Mouse (Mus musculus) embryo, embryonic 10.5 days (tissue): ENCODE measurements around the gene Tlr2.
"Not testable (repeated sequence)": the region's sequence is repeated elsewhere in the genome, so short reads cannot be mapped to it uniquely, and the experiment has no call there.

Source experiments
- DNase-seq: peaks from one replicate; pipeline ENCODE4 v3.0.0-alpha.2; 2015; ENCODE audit warnings: low spot score

The Tlr2 gene

DNA sequence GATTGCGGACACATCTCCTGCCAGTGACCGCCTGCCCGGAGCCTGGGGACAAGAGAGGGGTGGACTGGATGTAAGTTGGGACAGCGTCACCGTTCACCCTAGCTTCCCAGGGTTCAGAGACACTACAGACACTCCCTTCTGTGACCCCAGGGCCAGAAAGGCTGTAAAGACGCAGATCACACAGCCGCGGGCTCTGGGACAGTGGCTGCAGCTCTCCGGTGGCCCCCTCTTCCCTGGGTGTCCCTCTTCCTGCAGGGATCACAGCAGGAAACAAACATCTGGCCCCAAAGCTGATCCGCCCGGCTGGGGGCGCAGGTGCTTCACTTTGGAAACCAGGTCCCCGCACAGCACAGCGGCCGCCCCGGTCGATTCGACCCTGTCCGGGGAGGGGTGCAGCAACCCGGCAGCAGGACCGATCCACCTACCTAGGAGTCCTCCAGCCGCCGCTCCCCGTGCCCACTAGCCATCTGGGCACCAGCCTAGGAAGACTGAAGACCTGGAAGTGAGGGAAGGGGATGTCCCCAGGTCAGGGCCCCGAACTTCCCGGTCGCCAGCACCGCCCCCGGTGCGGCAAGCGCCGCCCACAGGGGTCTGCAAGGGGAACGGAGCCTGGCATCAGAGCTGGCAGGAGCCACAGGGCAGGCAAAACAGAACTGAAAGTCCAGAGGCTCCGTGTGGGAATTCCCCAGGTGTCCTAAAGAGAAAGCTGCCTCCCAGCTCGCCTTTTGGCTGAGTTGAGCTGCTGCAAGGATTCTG is at the start of gene Tlr2:
Tlr2 (minus strand) TSS at position 673 of the 756 bp plus-strand sequence.
- peak; percentile 68 for DNase-seq

DNA sequence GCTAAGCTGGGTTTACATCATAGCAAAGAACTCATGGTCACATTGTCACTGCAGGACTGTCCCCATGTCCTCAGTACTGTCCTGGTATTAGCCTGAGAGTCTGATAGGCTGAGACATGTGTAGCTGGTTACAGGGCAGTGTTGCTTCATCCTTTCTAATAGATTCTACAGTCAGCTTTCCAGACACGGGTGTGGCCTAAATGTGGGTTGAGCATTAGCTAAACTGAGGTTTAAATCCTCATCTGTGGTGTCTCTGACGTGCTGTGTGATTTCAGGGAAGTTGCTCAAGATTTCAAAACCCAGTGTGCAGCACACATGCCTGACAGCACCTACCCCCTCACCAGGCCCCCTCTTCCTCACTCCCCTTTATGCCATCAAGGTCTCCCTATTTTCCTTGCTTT is 43.6 kb upstream of the Tlr2 start:
- DNase-seq: no peak

DNA sequence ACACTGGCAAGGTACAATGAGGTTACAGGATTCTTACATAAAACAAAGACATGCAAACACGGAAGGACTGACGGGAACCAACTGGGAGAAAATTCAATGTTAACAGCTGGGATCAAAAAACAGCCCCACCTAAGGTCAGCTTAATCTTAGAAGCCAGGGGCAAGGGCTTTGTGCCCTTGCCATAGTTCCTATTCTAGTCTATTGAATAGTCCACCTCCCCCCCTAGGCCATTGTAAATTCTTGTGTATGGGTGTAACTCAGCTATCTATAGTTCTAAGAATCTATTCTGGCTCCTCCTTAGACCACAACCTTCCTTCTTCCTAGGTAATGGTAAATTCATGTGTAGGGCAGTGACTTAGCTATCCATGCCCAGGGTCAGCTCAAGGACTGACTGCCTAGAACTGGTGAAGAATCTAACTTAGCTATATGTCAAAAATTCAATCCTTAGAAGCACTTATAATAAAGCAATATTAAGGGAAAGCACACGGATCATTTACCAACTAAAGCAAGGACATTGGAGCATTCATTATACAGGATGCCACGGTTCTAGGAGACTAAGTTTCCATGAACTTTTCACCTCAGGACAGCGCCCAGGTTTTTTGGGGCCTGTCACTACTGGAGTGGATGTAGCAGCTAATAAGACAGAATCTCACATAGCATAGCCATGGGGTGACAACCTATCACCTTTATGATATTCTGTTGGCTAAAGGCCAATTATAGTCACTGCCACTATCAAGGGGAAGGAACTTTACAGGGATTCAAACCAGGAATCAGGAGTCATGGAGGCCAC is 37.9 kb upstream of the Tlr2 start:
- DNase-seq: not testable (repeated sequence)

DNA sequence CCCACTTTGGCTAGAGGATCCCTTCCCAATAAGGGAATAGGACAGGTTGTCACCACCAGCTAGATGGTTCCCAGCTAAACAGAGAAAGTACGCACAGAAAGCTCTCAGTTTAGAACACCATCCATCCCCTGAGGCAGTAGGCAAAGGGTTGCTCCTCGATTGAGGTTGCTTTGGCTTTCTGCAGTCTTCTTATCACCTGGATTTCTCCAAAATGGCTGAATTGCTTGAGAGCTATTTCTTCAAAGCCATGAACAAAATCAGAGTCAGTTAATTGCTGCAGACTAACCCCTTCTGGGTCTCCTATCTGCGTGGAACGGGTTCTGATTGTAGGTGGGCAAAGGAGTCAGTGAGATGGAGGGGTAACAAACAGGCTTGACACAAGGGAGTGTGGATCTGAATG is 37.2 kb upstream of the Tlr2 start:
- DNase-seq: no peak

DNA sequence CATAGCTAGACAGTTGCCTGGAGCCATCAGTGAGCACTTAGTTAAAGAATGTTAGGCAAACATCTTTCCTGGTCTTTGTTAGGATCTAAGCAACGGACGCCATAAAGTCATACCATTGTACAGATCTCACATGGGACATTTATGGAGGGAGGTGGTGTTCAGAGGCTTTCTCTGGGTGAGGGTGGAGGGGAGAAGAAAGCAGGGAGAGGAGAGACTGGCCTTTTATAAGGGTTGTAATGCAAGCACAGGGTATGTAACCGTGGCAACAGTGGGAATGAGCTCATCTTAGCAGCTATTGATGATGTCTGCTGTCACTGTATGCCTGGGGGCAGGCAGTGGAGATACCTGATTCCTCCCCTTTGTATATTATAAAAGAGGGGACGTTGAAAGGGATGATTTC is 34.7 kb upstream of the Tlr2 start:
- no peak for DNase-seq

DNA sequence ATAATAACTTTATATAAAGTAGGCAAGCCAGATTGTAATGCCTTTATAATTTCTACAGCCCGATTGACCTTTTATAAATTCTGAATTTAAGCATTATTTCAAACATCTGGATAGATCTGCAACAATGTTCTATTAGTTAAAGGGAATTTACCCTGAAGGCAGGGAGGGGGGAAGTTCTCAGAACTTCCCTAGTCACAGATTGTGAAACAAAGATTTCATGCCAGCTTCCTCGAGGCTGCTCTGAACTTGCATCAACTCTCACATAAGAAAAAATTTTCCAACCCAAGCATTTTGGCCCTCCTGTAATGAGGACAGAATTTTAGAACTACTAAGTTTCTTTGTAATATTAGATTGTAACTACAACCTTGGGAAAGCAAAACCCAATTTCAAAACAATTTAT is 33.5 kb upstream of the Tlr2 start:
- DNase-seq: not testable (repeated sequence)

DNA sequence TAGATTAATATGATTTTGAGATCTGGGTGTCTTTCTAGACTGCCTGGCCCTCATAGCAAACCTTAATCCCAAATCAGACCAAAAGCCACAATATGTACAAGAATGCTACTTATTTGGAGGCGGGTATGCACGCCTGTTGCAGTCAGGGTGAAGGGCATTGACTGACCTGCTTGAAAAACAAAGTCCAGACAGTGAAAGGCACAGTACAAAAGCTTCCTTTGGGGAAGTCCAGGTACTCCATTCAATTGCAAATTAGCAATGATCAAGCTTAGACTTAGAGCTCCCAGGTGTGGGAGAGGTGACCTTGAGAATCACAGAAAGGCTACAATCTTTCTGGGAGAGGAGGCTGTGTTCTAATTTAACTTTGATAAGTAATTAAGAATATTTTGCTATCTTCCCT is 31.3 kb upstream of the Tlr2 start:
- not testable (repeated sequence) for DNase-seq

DNA sequence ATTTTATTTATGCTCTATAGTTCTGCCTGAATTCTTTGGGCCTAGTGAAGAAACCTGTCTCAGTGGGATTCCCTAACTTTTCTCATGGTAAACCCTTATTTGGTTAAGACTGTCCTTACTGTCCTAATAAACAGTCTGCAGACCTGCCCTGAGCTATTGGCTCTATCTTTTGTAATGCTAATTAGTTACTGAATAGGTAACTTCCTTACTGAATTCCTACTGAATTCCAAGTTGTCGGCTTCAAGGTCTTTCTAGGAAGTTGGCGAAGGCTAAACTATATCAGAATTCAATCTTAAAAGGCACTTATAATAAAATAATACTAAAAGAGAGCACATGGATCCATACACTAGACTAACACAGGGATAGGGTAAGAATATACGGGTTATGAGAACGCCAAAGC is 30.4 kb upstream of the Tlr2 start:
- not testable (repeated sequence) for DNase-seq

DNA sequence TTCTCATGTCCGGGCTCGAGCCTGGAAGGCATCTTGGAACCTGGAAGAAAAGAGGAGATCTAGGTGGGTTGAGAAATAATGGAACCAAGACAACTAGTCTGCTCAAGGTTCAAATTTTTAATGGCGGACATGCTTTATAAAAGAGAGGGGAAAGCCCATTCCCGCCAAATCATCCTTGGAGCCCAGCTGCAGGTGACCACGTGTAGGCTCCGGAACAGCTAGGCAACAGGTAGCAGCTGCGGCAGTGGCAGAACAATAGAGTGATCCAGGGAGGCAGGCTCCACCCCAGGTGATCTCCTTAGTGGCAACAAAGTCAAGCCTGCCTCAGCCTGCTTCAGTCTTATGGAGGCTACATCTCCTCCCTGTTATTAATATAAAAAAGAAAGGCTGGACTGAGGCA is 30.0 kb upstream of the Tlr2 start:
- DNase-seq: not testable (repeated sequence)

DNA sequence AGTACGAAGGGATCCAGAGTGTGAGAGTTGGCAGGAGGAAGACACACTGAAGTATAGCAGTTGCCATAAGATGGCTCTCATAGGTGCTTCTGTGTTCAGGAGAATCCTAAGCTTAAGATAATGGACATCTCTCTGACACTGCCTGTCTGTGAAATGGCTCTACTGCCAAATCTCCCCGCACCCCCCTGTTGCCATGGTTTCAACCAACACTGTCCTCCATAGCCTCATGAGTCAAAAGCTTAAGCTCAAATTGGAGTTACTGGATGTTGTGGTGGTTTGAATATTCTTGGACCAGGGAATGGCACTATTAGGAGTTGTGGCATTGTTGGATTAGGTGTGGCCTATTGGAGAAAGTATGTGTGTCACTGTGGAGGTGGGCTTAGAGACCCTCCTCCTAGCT is 28.2 kb upstream of the Tlr2 start:
- no peak for DNase-seq

DNA sequence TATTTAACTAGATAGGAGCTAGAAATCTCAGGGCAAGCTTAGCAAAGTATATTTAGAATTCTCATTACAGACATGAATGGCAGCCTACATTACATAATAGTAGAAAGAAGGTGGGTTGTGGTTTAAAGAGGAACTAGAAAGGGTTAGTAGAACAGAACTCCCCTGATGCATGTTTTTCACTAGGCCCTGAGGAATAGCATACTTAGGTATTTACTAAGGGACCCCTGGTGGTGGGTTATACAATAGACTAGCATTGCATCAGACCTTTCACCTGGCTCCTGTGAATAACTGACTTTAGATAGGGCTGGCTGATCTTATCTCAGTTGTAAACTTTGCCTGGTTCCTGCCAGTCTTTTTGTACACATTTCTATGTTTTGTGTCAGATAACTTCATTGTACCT is 25.5 kb upstream of the Tlr2 start:
- DNase-seq: not testable (repeated sequence)

DNA sequence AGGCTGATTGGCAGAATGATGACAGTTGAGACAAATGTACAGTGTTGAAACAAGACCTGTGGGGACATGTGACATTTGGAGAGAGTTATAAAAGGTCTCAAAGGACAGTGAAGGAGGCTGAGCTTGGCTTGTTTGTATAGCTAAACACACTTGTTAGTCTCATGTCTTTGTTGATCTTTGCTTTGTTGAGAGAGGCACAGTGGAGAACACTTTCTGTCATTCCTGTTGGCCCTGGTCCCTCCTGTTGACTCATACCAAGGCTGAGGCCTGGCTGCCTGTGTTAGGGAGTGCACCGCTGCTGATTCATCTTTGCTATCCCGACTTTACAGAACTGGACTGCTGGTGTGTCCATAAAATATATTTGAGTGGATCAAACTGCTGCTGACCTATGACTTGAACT is 23.6 kb upstream of the Tlr2 start:
- no peak for DNase-seq

DNA sequence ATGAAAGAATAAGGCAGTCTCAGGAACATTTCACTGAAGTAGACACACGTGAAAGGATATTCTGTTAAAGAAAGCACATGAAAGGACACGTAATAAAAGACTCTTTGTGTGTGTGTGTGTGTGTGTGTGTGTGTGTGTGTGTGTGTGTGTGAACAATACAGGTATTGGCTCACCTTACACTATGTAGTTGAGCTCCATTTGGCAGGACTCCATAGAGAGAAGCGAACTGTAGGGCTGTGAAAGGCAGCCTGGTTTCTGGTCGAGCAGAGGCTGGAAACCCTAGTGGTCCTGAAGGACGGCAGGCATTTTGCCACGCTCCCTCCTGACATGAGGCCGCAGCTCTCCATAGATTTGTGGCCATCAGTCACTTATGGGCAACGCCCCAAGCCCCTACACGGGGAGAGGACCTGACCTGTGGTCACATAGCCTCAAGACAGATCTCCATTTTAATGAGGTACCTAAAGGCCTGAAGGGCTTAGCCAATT is 22.5 kb upstream of the Tlr2 start:
- no peak for DNase-seq

DNA sequence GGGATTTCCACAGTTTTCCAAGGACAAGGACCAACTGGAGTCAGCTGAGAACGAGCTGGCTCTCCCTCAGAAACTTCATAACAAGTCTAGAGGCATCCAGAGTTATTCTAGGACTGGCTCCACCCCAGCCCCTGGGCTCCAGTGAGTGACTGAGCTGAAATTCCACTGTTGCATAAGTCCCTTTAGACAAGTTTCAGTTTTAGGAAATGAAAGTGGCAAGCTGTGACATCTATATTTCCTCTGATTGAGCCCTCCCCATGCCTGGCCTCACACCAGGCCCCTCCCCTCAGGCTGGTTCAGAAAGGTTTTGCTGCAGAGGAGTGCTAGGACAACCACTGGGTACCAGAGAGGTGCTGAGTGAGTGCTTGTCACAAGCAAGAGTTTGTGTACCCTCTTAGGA is 21.4 kb upstream of the Tlr2 start:
- no peak for DNase-seq

DNA sequence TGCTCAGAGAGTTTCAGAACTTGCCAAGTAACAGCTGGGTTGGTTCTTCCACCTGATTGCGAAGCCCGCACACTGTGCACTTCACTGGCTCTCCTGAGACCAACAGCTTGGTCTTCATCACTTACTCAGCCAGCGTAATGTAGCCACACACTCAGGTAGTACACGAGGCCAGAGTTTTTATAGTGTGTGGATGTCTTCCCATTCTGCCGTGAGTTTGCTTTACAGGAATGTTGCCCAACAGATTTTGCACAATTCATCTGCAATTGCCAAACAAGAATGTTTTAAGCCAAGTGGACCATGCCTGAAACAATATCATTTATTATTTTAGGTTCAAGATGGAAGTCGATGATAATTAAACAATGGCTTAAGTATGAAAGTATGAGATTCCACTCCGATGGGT is 18.0 kb upstream of the Tlr2 start:
- no peak for DNase-seq

DNA sequence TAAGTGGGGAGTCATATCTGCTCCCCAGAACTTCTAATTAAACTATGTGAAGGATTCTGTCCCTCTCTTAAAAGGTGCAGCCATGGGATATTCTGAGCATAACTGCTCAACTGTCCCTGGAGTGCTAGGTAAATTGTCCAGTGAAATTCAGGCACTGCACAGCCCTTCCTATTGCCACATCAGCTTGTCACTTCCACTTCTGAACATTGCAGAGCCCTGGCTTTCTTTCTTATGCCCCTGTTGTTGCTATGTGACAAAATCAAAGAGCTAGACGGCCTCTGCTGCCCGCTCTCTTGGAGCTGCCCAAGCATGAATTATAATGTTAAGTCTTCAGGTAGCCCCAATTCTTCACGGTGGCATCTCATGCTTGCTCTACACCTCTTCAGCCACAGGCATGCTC is 17.5 kb upstream of the Tlr2 start:
- DNase-seq: no peak

DNA sequence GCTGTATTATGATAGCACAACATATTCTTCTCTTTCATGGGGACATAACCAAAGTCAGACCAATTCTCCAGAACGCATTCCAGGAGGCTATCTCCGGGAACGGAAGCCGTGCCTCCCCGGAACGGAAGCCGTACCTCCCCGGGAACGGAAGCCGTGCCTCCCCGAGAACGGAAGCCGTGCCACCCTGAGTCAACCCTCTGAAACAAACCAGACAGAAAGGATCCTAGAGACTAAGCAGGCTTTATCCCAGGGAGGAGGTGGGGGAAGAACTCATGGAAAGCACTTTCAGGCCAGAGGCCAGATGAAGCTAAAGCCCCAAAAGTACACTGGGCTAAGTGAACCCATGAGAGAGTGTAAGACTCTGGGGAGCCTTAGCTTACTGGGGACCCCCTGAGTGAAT is 16.1 kb upstream of the Tlr2 start:
- DNase-seq: no peak

DNA sequence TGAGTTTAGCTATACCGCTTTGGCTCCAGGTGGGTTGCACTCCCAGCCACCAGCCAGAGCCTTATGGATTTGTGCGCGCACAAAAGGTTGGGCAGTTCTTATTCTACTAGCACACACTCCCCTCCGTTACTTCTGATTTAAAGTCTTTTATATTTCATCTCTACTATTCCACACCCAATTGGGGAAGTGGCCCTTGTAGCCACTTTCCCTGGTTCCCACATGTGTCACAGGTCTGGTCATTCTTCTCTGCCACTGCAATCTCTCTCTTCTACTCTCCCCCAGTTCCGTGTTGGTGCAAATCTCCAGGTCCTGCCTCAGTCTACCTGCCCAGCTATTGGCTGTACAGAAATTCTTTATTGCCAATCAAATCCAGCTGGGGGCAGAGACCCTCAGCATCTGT is 14.1 kb upstream of the Tlr2 start:
- no peak for DNase-seq

DNA sequence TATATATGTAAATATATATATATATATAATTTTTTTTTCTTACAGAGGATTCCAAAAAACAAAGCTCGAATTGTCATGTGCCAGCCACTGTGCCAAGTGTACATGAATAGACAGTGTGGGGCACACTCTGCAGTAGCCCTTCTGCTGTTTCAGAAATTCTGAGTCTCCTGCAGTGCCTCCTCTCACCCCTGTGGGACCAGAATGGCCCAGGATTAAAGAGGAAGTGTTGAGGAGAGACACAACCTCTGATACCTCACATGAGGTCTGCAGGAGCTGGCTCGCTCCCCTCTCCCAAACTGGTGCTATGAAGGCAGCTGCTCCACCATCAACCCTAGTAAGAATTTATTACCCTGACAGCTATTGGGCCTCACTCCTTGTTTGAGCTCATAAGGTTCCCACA is 7.8 kb upstream of the Tlr2 start:
- no peak for DNase-seq

DNA sequence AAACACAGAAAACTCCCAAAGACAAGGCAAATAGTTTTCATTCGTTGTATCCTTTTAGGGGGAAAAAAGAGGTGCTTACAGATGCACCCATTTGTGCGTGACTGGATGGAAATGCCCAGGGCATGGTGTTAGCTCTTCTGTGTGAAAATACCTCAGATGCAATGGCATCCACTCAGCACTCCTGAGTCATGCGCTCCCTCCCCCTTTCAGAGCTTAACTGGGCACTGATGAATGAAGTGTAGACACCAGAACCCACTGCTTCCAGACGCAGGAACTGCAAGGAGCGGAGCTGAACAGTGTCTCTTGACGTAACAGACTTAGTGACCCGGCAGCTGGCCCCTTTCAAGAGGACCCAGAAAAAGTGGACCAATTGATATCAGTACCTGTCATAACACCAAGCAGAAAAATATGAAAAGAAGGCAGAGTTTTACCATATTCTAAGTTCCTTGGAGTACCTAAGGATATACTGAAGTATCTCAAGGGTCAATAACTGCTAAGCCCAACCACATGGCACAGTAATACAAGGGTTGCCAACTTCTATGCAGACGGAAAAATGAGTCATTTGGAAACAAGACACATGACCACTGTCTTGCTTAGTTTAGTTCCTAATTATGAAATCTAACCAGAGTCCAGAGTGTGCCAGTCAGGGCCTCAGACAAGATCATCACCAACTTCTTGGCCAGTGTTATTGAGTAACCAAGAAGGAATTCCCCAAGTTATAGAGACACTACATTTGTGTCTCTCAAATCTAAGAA is 3.4 kb upstream of the Tlr2 start:
- DNase-seq: no peak

DNA sequence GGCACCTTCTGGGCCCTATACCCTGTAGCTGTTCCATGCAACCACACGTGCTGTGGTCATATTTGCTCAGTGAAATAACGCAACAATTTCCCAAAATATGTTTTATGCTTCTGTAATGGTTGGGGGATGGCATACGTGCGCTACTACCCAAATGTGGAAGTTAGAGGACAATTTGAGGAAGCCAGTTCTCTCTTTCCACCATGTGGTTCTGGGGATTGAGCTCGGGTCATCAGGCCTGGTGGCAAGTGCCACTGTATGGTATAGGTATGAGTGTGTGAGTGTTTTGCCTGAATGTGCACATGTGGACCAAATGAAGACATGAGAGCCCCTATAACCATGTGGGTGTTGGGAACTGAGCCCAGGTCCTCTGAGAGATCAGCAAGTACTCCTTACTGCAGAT is 2.1 kb downstream of the Tlr2 start:
- no peak for DNase-seq

DNA sequence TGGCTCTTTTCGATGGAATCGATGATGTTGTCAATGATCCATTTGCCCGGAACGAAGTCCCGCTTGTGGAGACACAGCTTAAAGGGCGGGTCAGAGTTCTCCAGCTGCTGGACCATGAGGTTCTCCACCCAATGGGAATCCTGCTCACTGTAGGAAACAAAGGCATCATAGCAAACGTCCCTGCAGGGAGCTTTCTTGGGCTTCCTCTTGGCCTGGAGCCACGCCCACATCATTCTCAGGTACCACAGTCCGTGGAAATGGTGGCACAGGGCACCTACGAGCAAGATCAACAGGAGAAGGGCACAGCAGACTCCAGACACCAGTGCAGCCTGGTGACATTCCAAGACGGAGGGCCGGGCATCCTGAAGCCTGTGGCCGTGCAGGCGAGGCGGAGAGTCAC is 4.9 kb downstream of the Tlr2 start:
- no peak for DNase-seq

DNA sequence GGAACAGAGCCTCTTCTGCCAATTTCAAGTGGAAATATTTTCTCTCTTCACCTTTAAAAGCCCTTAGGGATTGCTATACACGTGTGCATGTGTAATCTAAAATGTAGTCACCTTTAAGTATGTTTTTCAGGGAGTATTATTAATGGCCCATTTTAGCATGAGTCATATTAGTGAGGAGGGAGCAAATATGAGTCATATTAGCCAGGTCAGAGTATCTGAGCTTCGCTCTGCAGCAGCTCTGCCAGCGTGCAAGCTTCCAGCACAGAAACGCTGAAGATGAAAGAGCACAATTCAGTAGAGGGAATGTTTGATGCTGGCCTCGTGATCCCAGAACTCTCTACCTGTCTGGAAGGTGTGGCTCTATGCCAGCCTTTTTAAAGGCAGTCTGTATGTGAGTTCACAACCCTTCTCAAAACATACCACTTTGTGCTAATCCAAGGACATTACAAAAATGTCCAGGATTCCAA is 13.4 kb downstream of the Tlr2 start:
- DNase-seq: no peak
